Comparison of ENCODE assay signal across 18 mouse cellular contexts in genomic region chr4:148760152-148760551, GRCm38 (mm10).
"Had no signal": no experiment of that assay in that cellular context is flagged by ENCODE, and none has a peak within 500 bp of the region (broad histone marks: within the 10 kb centered on the region; RNA-seq: fewer than 3 reads in every experiment).

No protein-coding gene starts in this region.

- H3K9me3 ChIP-seq: midbrain, embryonic 10.5 days; midbrain, embryonic 12.5 days; neural tube, embryonic 12.5 days; stomach, embryonic 15.5 days had no signal

- ATAC-seq: midbrain, embryonic 16.5 days had no signal

- H3K27me3 ChIP-seq: midbrain, embryonic 12.5 days; neural tube, embryonic 12.5 days; stomach, embryonic 15.5 days had no signal

- H3K4me1 ChIP-seq: midbrain, embryonic 12.5 days; neural tube, embryonic 12.5 days; stomach, embryonic 15.5 days had no signal

- DNase-seq: lung, adult 18-20 months; lung, embryonic 14.5 days; lung, postnatal 10 days; lung, postnatal 4 days; midbrain, embryonic 14.5 days; retina, postnatal 1 day; right cerebral cortex, adult 18-20 months; right cerebral cortex, postnatal 14 days; thymus, adult 18-20 months; thymus, postnatal 14 days; thymus, postnatal 36 days had no signal

- H3K36me3 ChIP-seq: midbrain, embryonic 10.5 days; midbrain, embryonic 12.5 days; neural tube, embryonic 12.5 days; stomach, embryonic 15.5 days had no signal

- H3K4me3 ChIP-seq: midbrain, embryonic 10.5 days; midbrain, embryonic 12.5 days; neural tube, embryonic 12.5 days; stomach, embryonic 15.5 days had no signal

- H3K9ac ChIP-seq: liver, embryonic 14.5 days; lung, embryonic 14.5 days; midbrain, embryonic 12.5 days; neural tube, embryonic 12.5 days; stomach, embryonic 15.5 days had no signal

- H3K27ac ChIP-seq: liver, embryonic 14.5 days; midbrain, embryonic 10.5 days; midbrain, embryonic 12.5 days; neural tube, embryonic 12.5 days; stomach, embryonic 15.5 days; stomach, postnatal 0 days had no signal
